Mouse (Mus musculus) lung, postnatal 10 days (tissue): ENCODE measurements at regions not wholly inside any gene's neighbourhood (a gene's known extent, or its start where the extent isn't known, plus 50 kb on each side); places are given as distances from the start of the nearest gene placed in this dataset.

Source experiments
- DNase-seq: peaks from one replicate; pipeline ENCODE4 v3.0.0; 2021

DNA sequence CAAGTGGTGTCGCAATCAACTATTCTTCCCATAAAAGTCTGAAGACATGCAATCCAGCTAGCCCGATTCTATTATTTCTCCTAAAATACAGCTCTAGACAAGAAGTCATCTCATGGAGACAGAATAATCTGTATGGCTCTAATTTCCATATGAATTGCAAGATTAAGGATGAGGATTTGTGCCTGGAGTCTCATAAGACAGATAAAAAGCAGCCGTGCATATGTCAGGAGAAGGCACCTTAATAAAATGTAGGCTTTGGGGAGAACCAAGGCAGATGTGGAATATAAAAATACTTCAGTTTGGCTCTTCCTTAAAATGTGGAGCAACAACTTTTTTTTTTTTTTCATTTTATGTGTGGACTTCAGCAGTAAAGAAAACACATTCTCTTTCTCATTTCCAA is 876.8 kb downstream of the Hace1 start:
- DNase-seq = no peak

DNA sequence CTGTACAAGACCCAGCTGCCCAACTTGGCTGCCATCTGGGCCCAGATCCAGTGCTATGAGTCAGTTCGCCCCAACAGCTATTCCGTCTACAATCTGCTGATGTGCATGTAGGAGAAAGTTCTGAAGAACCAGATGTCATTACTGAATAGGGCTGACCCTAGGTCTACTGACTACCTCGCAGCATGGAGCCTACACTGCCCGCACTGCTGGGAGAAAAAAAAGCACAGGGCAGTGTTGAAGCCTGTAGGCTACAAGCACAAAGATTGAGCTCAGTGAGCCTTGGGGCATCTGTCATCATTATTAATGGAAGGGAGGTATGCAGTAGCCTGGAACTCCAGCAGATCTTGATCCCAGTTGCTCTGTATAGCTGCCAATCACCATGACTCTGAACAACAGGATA is 881.1 kb downstream of the Hace1 start:
- DNase-seq = peak; percentile 8

DNA sequence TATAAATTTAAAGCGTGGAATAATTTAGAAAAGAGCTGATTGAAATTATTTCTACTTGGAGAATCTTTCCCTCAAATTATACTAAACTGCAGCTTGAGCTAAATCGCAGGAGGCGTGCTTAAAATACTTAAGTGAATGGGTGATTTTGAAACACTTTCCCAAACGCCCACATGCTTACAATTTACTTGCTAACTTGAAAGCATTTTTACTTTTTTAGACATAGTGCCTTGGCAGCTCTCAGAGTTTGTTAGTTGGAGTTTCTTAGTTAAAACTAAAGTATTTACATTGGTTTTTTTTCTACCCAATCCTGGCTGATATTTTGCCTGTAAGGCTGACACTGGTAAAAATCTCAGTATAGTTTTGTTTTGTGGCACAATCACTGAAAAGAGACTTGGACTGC is 906.0 kb downstream of the Hace1 start:
- no peak for DNase-seq
